Mouse (Mus musculus) erythroblast, embryonic 14.5 days (primary cell): ENCODE results near the gene 4930455H04Rik.

Experiments used
- GATA1 ChIP-seq: IDR thresholded peaks from 2 replicates; pipeline ENCODE4 v1.6.1; 2012; ENCODE audit warnings: low read length, inconsistent platforms, mixed read lengths
- TAL1 ChIP-seq: IDR thresholded peaks from 3 replicates; pipeline ENCODE4 v1.6.1; 2012; ENCODE audit warnings: low read length, inconsistent platforms, mixed read lengths

DNA sequence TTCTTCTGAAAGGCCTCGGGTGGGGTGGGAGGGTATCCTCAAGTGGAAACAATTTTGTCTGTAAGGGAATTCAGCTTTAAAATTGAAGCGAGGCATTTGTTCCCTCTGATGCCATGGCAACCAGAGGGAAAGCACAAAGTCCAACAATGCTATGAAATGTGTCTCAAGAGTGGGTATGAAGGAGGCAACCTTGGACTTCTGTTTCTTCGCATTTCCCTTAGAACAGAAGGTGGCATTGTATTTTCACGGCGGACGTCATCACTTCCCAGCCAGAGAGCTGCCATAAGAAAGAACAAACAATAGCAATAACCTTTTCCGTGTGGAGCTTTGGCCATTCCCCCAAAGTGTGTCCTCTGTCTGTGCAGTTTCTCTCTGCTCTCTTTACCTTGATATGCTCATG lies 53.8 kb downstream of the 4930455H04Rik start:
- no peak for TF ChIP-seq GATA1
- TF ChIP-seq TAL1 = no peak
